Mouse (Mus musculus) ovary, adult 18-20 months (tissue): ENCODE data around the gene Slc6a16.

Source experiments
- DNase-seq: peaks from one replicate; pipeline ENCODE4 v3.0.0; 2022; ENCODE audit warnings: low spot score, mixed read lengths

Slc6a16 gene

DNA sequence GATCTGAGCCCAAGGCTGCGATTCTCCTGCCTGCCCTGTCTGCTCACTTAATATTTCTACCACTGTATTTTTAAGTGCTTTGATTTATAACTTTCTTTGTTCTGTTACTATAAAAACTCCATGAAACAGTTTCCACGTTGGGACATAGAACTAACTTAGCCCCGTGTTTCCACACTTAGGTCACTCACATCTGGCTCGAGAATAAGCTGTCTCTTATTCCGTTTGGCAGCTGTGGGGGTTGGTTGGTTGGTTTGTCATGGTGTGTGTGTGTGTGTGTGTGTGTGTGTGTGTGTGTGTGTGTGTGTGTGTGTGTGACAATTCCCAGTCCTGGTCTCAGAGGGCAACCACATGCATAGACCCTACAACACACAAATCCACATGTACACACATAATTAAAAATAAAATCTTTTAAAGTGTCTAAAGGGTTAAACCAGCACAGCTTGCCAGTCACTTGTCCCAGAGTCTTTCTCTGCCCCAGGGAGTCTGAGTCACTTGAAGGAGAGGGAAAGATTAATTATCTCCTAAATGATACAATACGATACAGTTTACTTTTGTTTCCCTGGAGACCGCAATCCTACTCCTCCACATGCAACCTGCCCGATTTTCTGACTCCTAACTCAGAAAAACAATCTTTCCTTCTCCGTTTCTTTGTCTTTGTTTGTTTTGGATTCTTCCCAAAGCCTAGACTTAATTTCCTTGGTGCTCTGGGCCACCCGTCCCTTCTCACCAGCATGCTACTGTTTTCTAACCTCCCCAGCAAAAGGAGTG, 72.0 kb downstream of the Slc6a16 start:
- DNase-seq = no peak

DNA sequence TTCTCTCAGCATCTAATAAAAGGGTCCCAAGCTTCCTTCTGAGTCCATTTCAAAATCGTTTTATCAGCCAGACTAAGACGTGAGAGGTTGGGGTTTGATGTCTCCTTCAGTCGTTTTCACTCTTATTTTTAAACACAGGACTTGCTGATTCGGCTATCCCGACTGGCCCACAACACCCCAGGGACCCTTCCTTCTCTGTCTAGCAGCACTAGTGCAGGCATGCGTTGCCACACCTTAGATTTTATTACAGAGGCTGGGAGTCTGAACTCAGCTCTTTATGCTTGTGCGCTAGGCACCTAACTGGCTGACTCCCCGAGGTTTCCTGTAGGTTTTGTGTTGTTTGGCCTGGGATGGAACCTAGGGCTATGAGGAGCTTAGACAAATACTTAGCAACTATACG, 72.6 kb downstream of the Slc6a16 start:
- DNase-seq = no peak

DNA sequence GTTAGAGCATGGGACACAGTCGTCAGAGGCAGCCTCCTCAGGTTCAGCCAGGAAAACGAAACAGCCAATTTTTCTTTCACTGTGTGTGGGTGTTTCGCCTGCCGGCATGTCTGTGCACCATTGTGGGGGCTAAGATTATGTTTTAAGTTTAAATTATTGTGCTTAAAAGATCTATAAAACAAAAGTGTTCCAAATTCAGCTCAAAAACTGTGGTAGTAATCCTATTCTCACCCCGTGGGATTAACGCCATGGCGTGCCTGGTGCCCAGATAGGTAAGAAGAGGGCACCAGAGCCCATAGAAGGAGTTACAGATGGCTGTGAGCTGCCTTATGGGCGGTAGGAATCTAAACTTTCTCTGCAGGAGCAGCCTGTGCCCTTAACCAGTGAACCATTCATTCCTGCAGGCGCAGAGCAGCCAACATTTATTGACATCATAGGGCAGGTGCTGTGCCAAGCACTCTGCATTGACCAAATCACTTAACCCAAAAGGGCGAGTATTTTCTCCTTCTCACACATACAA, 74.4 kb downstream of the Slc6a16 start:
- no peak for DNase-seq

DNA sequence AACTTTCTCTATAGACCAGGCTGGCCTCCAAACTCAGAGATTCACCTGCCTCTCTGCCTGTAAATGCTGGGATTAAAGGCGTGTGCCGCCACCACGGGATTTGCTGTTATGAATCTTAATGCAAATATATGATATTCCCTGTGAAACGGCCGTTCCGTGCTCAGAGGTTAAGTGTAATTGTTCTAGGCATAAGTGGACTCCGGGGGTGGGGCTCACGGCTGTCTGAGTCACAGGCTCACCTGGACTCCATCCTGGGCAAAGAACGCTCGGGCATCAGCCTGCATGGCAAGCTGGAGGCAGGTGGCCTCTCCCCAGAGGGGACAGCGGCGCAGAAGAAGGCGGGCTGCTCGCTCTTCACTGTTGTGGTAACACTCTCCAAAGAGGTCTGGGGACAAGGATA, 75.7 kb downstream of the Slc6a16 start:
- no peak for DNase-seq

DNA sequence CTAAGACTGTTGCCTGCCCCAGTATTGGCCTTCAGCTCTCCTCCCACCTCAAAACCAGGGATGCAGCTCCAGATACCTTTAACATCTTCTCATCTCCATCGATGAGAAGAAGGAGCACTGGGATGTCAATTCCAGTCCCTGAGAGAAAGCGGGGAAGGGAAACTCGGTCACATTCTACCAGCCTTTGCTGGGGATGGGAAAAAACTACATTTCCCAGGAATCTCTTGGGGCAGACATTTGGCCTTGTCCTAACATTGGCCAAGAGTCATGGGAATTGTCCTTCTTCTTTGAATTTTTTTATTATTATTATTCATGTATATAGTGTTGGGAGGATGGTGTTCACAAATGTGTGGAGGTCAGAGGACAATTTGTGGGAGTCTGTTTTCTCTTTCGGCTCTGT, 81.4 kb downstream of the Slc6a16 start:
- no peak for DNase-seq
